Mouse (Mus musculus) heart, postnatal 0 days (tissue): ENCODE results near the gene Svbp.

ENCODE experiments used
- CTCF ChIP-seq: IDR thresholded peaks from 2 replicates; pipeline ENCODE4 v1.5.1; 2016; ENCODE audit warnings: antibody characterized with exemption, control low read depth, low read depth
- EP300 ChIP-seq: IDR thresholded peaks from 2 replicates; pipeline ENCODE4 v1.6.1; 2016; ENCODE audit warnings: antibody characterized with exemption, low read depth

DNA sequence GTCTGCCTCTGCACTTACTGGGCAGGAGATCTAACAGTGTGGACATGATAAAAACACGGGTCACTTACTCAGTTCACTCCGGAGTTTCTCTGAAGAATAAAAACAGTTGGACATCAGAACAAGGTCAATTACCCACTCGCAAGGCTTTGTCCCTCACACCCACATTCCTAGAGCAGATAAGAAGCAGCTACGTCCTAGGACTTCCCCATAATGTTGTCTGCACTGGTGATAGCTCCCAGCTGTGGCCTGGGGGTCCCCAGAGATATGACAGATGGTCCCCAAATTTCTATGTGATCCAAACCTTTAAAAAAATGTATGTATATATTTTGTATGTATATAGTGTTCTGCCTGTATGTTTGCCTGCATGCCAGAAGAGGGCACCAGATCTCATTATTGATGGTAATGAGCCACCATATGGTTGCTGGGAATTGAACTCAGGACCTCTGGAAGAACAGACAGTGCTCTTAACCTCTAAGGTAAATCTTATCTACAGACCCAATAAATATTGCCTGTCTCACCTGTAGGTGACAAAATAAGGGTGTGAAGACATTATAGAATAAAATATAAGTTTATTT is 14.9 kb upstream of the Svbp start:
- TF ChIP-seq EP300 (no peak), CTCF (no peak)
